Mouse (Mus musculus) embryo, embryonic 10.5 days (tissue): ENCODE measurements around the gene Nicn1.
"Not testable (repeated sequence)": the region's sequence is repeated elsewhere in the genome, so short reads cannot be mapped to it uniquely, and the experiment has no call there.

Experiments used
- DNase-seq: peaks from one replicate; pipeline ENCODE4 v3.0.0-alpha.2; 2015; ENCODE audit warnings: low spot score

Gene Nicn1

DNA sequence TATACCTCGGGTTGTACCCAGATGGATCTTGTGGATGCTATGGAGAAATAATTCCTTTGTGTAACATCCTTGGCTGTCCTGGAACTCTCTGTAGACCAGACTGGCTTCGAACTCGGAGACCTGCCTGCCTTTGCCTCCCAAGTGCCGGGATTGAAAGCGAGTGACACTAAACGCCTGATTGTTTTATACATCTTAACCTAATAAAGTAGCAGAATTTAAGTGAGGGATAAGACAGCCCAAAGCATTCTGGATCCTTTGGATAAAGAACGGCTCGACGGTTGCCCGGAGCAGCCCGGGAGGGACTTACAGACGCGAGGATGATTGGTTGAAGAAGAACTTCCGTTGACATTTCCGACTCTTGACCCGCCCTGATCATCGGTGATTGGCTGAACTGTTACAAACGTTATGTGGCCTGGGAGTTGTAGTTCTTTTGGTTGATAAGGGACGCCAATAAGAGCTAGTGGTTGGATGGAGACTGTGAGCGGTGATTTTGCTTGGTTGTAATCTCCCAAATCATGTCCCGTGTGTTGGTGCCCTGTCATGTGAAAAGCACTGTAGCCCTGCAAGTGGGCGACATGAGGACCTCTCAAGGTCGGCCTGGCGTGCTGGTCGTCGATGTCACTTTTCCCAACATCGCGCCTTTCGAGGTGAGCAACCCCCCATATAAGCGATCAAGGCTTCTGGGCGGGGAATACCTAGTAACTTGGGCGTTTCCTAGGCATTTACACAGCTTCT is at the start of gene Nicn1:
Gene Nicn1, plus strand, starts transcription at position 414 of the 735 bp plus-strand sequence.
- DNase-seq = peak; percentile 99

DNA sequence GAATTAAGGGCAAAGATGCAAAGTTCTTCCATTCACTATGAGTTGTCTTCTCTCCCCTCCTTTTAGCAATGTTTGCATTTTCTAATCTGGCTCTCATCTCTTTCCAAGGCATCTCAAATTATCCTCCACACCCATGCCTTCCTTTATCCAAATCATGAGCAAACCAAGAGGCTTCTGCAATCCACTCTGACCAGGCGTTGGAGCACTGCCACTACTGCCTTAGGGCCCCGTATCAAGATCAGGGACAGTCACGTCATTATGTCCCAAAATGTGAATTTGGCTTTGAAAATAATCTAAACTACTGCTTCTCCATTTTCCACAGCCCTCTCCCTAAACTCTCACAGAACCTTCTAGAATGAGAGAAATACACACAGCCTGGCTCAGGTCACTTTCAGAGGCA is 45.7 kb upstream of the Nicn1 start:
- no peak for DNase-seq

DNA sequence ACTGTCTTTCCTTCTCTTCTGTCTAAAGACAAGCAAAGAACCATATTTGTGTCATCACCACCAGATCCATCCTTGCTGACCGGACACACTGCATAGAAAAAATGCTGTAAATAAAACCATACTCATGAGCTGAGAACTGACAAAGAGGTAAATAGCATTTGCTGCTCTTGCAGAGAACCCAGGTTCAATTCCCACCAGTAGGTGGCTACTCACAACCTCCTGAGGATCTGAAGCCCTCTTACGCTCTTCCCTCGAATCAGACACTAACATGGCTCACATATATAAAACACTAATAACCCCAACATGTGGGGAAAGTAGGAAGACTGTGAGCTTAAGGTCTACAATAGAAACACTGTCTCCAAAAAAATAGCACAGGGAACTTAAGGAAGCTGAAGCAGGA is 45.2 kb upstream of the Nicn1 start:
- no peak for DNase-seq

DNA sequence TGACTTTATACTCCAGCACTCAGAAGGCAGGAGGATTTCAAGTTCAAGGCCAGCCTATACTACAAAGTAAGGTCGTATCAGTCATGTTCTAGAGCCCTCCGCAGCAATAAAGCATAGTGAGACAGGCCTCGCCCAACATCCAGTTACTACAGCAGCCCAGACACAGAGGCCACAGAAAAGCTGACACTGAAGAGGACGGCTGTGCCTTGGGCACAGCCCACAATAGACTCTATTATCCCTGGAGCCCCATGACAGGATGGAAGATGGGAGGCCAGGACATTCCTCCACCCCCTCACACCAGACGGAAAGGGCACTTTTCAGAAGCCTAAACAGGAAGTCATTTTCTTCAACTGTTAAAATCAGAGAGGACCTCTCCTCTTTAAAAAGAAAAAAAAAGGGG is 41.3 kb upstream of the Nicn1 start:
- peak; percentile 13 for DNase-seq

DNA sequence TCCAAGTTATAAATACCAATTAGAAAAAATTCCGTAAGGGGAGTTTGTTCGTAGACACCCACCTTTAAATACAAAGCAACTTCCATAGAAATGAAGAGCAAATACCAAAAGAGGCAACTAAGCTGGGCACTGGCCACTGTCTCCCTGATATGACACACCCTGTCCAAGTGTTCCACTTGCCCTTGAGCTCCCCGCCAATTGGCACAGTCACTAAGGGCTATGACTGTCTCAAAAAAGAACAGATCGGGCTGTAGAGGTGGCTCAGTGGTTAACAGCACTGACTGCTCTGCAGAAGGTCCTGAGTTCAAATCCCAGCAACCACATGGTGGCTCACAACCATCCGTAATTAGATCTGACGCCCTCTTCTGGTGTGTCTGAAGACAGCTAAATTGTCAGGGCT is 38.4 kb upstream of the Nicn1 start:
- no peak for DNase-seq

DNA sequence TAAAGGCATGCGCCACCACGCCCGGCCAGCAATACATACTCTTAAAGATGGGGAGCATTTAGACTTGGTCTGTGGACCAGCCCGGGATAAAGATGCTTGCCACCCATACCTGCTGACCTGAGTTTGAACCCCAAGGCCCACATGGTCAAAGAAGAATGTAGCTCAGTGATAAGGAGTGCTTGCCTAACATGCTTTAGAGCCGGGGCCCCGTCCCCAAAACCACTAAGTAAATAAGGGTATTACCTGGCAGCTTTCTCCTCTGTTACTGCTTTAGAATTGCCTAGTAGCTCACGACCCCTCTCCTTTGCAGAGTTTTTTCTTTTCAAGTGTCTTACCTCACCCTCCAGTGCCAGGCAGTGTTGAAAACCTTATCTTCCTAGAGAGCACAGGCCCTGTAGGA is 37.5 kb upstream of the Nicn1 start:
- DNase-seq = no peak

DNA sequence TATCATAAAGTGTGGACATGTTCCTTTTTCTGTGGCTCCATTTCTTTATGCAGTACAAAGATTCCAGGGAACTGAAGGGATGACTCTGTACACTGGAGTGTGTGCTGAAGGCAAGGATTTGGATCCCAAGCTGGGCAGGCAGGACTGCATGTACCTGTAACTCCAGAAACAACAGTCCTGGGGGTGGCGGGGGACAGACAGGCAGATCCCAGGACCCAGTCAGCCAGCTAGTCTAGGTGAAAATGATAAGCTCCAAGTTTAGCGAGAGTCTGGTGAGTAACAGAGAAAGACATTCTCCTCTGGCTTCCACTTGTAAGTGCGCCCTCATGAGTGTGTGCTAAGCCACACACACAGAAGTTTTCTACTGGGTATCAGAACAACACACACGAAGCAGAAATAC is 29.7 kb upstream of the Nicn1 start:
- DNase-seq = no peak

DNA sequence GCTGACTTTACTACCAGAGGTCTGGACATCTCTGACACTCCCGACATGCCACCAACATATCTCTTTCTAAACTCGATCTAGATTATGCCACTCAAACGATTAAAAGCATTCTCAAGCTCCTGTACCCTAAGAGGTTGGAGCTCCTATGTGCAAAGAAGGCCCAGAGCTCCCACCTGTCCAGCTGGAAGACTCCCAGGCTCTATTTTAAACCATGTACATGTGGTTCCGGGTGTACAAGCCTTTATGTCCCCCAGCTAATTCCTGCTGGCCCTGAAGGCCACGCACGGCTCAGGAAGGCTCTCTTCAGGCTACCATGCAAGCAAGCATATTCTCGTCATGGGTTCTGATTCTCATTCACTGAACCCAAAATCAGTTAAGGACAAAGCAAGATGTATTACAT is 28.4 kb upstream of the Nicn1 start:
- DNase-seq = no peak

DNA sequence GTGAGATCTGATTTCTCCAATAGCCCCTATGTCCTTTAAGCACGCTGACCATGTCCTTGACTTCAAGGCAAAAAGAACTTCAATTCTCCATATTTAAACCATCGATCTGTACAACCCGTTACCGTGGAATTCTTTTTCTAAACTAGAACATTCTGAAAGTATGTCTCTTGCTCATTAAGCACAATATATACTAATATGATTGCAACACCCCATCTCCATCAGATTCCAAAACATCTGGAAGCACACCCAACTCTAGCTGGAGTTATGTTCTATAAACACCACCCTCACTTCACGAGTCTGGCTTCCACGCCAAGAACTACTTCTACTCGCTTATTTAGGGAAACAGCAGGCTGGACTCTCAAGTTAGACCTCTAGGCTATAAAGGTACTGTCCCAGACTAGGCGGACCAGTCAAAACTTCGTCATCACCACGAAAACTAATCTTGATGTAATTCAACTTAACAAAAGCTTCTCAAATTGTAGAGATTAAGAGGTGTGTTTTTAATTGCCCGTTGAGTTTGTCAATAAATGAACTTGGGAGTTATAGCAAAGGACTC is 27.7 kb upstream of the Nicn1 start:
- DNase-seq = no peak

DNA sequence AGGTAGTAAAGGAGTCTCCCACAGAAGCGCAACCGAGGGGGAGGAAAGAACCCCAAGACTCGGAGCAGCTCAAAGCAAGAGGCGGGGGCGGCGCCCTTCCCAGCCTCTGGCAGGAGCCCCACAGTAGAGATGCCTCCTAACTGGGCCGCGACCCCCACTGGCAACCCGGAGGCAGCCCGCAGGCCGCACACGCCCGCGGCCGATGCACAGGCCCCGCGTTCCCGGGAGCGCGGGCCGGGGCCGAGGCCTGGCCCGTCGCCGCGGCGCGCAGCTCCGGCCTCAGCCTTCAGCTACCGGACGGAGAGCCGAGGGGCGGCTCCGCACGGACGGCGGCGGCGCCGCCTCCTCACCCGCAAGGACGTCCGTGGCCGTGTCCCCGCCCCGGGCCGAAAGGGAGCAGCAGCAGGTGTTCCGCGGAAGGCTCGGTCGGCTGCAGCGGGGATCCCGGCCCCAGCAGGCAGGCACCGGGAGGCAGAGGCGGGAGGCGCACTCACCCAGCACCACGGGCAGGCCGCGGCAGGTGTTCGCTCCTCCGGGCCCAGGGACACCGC is 27.0 kb upstream of the Nicn1 start:
- DNase-seq = peak; percentile 59

DNA sequence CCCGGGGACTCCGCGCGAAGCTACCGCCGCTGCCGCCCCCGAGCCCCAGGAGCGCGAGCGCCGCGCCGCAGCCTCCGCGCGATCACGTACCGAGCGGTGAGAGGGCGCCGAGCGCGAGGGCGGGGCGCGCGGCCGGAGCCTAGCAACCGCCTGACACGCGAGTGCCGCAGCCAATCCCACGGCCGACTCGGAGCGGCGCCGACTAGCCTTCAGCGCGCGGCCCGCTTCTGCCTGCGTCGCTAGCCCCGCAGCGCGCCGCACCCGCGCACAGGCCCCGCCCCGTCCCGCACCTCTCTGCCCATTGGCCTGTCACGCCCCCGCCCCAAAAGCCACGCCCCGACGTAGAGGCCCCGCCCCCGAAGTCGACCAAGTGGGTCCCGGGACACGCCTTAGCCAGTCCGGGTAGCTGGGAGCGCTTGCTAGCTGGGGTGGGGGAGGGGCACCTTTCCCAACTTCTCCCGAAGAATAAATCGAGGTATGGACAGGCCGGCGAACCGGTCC is 26.5 kb upstream of the Nicn1 start, which contains the start of gene Dag1:
Gene Dag1, minus strand, starts transcription at position 269 of the 501 bp plus-strand sequence.
- peak; percentile 98 for DNase-seq

DNA sequence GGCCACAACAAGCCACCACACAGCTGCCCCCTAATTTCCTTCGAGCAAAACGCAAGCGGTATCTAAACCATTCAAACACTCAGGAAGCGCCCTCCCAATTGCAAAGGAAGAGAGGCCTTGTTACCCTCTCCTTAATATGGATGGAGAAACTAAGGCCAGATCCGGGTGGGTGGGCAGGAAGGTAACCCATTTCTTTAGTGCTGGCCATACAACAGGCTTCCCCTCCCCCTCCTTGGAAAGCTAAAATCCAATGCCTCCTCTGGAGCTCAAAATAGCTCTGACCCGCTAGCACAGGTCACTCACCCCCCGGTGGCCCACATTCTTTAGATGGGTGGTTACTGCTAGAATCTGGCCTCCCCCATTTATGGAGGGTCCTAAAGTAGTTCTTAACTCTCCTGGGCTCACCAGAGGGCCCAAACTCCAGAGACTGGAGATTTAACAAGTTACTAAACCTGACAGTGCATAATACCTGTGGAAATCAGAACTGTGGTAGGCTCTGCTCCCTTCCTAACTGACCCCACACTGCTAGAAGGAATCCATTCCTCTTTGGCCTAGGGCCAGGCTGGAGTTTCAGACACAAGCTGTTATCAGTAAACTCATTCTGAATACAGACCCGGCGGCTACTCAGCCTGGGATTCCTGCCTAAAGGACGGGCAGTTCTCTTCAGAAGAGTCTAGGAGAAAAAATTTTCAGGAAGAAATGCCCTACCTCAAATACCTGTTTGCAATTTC is 25.9 kb upstream of the Nicn1 start:
- DNase-seq = no peak

DNA sequence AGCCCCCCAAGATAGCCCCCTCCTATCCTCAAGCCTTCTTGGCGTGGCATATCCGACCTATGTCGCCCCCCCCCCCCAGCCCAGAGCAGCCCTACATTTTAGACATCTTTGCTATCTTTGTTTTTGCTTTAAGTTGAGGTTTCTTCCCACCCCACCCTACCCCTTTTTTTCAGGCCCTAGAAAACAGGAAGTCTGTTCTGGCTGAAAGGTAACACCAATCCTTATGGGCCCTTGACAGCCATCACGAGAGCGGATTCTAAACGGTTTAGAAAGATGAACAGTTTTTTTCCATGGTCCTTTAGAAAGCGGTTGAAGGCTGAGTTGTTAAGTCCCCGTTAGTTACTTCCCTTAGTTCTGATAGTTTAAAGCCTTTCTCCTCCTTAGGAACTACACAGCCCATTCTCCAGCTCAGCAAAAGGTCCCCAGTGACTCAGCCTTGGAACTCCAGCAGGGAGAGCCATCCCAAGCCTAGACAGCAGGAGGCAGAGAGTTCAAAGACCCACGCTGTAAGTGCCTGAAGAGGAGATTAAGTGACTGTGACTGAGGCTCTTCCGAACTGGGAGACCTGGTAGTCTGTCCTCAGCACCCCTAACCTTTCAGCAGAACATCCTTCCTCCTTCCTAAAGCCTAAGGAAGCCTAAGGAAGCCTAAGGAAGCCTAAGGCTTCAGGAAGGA is 23.8 kb upstream of the Nicn1 start:
- DNase-seq = no peak

DNA sequence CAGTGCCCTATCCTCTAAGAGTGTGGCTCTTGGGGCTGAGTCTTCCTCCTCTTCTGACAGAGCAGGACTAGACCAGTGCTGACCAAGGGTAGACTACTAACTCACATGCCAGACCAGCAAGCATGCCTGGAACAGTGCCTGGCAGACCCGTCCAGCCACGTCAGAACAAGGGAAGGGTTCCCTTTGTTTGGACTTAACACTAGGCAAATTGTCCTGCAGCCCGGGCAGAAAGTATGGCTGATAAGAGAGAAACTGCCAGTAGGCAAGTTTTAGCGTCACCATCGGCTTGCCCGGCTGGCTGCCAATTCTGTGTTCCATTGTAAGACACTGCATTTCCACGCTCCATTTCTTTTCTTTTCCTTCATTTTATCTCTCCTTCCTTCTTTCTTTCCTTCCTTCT is 22.5 kb upstream of the Nicn1 start:
- no peak for DNase-seq

DNA sequence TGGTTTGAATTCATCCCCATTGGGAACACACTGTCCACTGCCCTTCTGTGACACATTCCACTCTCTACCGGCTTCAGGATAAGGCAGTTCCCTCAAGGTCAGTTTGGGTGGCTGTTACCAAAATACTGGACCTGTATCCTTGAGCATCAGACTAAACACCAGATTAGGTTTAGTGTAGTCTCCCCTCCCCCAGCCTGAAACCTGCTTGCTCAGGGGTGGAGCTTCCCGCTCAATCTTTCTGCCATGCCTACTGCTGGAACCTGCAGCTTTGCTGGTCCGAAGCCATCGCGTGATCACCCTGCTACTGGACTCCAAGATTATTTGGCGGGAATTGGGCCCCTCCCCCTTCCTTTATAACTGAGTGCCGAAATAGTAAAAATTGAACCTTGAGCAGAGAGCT is 21.5 kb upstream of the Nicn1 start:
- not testable (repeated sequence) for DNase-seq

DNA sequence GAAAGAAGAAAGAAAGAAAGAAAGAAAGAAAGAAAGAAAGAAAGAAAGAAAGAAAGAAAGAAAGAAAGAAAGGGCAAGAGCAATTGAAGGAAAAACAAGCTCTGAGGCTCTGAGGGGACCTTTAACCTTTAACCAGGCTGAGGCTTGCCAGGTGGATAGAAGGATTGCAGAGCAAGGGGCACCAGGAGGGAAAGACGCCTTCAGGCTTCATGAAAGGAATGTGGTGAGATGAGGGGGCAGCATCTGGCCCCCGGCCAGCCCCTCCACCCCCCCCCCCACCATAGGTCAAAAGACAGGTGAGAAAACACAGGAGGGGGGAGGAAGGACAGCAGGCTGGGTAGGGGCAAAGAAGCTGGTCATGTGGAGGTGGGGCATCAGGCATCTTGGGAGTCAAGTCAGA is 18.3 kb upstream of the Nicn1 start:
- DNase-seq = peak; percentile 35

DNA sequence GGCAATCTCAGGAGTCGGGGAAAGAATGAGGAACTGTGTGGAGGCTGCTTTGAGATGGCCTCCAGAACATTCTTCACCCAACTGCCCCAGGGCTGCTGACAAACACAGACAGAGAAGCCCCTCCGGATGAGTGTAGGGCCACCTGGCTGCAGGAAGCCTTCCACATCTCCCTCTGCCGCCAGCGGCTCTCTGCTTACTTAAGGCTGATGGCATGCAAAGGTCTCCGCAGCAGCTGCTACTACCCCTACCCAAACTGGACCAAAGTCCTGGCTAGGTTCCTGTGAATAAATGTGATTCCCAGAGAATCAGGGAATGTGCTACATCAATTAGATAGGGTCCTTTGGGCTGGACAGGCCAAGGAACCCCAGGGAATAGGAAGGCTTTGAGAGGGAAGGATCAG is 17.5 kb upstream of the Nicn1 start:
- DNase-seq = no peak

DNA sequence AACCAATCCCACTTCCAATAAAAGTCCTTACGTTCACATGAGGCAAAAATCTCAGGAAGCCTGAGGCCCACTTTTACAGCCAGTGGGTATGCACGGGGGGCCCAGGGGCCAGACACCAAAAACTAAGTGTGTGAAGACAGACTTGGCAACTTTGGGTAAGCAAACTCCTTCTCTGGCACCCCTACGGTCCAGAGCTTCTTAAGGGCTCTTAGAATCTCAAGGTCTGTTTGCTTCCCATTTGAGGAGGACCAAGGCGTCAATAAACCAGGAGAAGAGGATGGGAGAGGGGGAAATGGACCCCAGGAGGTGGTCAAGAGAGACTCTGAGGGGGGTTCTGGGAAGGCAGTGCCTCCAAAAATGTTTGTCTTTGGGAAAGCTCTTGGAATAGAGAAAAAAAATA is 16.7 kb upstream of the Nicn1 start:
- no peak for DNase-seq

DNA sequence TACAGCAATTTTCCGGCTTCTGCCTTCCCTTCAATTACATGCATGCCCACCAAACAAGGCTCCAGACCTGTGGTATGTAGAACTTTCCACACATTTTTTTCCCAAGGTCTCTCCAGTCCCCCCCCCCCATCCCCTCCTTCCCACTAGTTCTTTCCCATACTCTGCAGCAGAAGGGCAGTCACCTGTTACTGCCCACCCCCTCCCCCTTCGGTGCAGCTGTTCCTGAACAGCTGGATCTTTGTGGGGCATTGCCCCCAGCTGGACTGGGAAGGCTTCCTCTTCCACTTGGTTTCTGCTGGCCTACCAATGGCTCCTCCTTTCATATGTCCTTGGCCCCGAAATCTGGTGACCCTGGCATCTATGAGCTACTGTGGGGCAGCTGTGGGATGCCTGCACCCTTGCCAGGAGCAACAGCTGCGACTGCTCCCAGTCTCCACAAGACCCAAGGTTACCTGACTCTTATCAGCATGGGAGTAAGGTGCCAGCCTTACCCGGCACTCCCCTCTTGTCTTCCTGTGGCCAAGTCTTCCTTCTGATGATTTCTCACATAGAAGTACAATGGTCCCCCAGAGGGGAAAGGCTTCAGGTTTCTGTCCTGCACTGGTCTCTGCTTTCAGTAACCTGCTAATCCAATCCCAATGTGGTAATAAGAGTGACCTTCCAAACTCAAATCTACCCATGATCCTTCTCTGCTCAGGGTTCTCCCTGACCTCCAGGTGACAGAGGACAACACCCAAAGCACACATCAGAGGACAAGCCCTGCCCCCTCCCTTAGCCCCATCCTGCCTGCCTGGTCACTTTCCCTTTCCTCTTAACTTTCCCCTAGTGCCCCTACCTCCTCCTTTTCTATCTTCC is 15.5 kb upstream of the Nicn1 start:
- DNase-seq = no peak

DNA sequence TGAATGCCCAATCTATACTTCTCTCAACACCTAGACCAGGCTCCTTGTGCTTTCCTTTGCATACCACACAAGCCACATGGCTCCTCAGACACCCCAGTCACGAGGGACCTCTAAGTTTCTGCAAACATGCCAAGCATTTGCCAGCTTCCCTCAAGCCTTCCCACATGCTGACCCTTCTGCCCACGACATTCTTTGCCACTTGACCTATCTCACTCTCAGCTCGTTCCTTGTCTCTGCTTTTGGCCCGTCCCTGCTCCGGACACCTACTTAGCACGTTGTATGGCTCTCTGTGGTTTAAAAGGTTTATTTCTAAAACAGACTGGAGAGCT is 14.9 kb upstream of the Nicn1 start:
- DNase-seq = no peak

DNA sequence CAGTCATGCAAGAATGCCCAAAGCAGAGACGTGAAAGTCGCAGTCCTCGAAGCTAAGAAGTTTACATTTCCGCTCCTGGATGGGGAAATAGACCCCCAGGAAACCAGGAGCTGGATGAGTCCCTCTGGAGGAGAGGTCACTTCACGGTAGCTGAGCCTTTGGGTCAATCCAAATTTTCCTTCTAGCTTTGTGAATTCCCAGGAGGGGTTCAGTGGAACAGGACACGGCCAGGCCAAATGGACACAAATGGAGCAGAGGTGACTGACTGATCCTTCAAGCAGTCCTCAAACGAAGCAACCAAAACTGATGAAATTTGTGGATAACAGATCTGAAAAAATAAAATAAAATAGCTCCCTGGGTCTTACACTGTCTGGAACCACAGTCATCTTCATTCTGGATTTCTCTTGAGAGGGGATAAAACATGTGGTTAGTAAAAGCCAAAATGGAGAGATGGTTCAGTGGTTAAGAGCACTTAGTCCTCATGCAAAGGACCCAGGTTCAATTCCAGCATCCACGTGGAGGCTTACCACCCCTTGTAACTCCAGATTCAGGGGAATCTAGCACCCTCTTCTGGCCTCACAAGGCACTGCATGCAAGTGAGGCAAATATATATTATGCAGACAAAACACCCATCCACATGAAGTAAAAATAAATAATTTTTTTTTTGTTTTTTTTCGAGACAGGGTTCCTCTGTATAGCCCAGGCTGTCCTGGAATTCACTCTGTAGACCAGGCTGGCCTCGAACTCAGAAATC is 11.4 kb upstream of the Nicn1 start:
- DNase-seq = peak; percentile 63
